Mouse (Mus musculus) MEL (cell line): ENCODE data around the gene Olfr525. TPM values are rescaled to one million over a fixed set of nuclear protein-coding genes. Genes with fewer than 3 reads are reported as not detected.

Experiments
- DNase-seq: peaks from one replicate; pipeline ENCODE4 v3.0.0; 2011; ENCODE audit warnings: low read depth, low spot score
- H3K27ac ChIP-seq: 2 replicates; pipeline ENCODE4 v1.5.1; 2012; ENCODE audit warnings: low read depth, mild to moderate bottlenecking, control low read depth, low read length, moderate library complexity; ENCODE audit not compliant: control insufficient read depth
- H3K27me3 ChIP-seq, 2 experiments: fragments of 150-350 bp in 1 of 2; sonication (generic) in 1 of 2; 2 replicates each; pipeline ENCODE4 v1.6.1; 2012; ENCODE audit warnings: low read length in 2 of 2, mild to moderate bottlenecking in 2 of 2, improper control_type of control experiment in 1 of 2, moderate library complexity in 1 of 2; ENCODE audit not compliant: insufficient read depth in 2 of 2, control insufficient read depth in 1 of 2
- H3K36me3 ChIP-seq, 2 experiments: 2 replicates each; pipeline ENCODE4 v1.6.1; 2012 to 2014; ENCODE audit warnings: low read length in 2 of 2, improper control_type of control experiment in 1 of 2, inconsistent platforms in 1 of 2, mild to moderate bottlenecking in 1 of 2; ENCODE audit not compliant: insufficient read depth in 2 of 2, control insufficient read depth in 1 of 2
- H3K4me1 ChIP-seq, 2 experiments: fragments of 150-350 bp in 1 of 2; sonication (generic) in 1 of 2; 2 replicates each; pipeline ENCODE4 v1.6.1; 2012; ENCODE audit warnings: low read length in 2 of 2, improper control_type of control experiment in 1 of 2, mild to moderate bottlenecking in 1 of 2; ENCODE audit not compliant: insufficient read depth in 2 of 2, control insufficient read depth in 1 of 2
- H3K4me3 ChIP-seq, 2 experiments: fragments of 150-350 bp in 1 of 2; sonication (generic) in 1 of 2; 2 replicates each; pipeline ENCODE4 v1.5.1; 2012; ENCODE audit warnings: low read depth in 2 of 2, low read length in 2 of 2, mild to moderate bottlenecking in 2 of 2, moderate library complexity in 2 of 2, control low read depth in 1 of 2, improper control_type of control experiment in 1 of 2; ENCODE audit not compliant: control insufficient read depth in 1 of 2, insufficient read depth in 1 of 2
- H3K79me2 ChIP-seq: 2 replicates; pipeline ENCODE4 v1.6.1; 2012; ENCODE audit warnings: mild to moderate bottlenecking, low read length, moderate library complexity; ENCODE audit not compliant: control insufficient read depth, poor library complexity, insufficient read depth
- H3K9ac ChIP-seq: 2 replicates; pipeline ENCODE4 v1.6.1; 2012; ENCODE audit warnings: low read depth, mild to moderate bottlenecking, control low read depth, low read length, moderate library complexity; ENCODE audit not compliant: control insufficient read depth, poor library complexity, severe bottlenecking
- H3K9me3 ChIP-seq: fragments of 150-350 bp; sonication (generic); replicated peaks from 2 replicates; pipeline ENCODE4 v1.6.1; 2012; ENCODE audit warnings: mild to moderate bottlenecking, low read length, improper control_type of control experiment, moderate library complexity; ENCODE audit not compliant: insufficient read depth
- CHD1 ChIP-seq: IDR thresholded peaks from 2 replicates; pipeline ENCODE4 v1.6.1; 2012; ENCODE audit warnings: low read depth, mild to moderate bottlenecking, inconsistent platforms, low read length, improper control_type of control experiment
- CHD2 ChIP-seq: IDR thresholded peaks from 2 replicates; pipeline ENCODE4 v1.6.1; 2011; ENCODE audit warnings: low read length, improper control_type of control experiment
- CTCF ChIP-seq, 3 experiments: IDR thresholded peaks in 2 of 3; conservative IDR thresholded peaks in 1 of 3; 2 replicates each; pipeline ENCODE4 v1.5.1; 2011 to 2012; ENCODE audit warnings: low read length in 3 of 3, low read depth in 2 of 3, mild to moderate bottlenecking in 2 of 3, improper control_type of control experiment in 1 of 3, inconsistent platforms in 1 of 3, mixed read lengths in 1 of 3, moderate library complexity in 1 of 3; ENCODE audit not compliant: control insufficient read depth in 1 of 3, insufficient read depth in 1 of 3, poor library complexity in 1 of 3, severe bottlenecking in 1 of 3
- E2F4 ChIP-seq: IDR thresholded peaks from 2 replicates; pipeline ENCODE4 v1.6.1; 2011; ENCODE audit warnings: low read depth, low read length, improper control_type of control experiment, borderline replicate concordance
- ETS1 ChIP-seq: IDR thresholded peaks from 2 replicates; pipeline ENCODE4 v1.6.1; 2012; ENCODE audit warnings: low read depth, mild to moderate bottlenecking, inconsistent platforms, low read length, improper control_type of control experiment, moderate library complexity
- JUND ChIP-seq: IDR thresholded peaks from 2 replicates; pipeline ENCODE4 v1.6.1; 2011; ENCODE audit warnings: low read depth, mild to moderate bottlenecking, improper control_type of control experiment, low read length
- MEF2A ChIP-seq: IDR thresholded peaks from 2 replicates; pipeline ENCODE4 v1.6.1; 2014; ENCODE audit warnings: low read depth, mild to moderate bottlenecking, inconsistent platforms, low read length, improper control_type of control experiment; ENCODE audit not compliant: poor library complexity, insufficient replicate concordance, severe bottlenecking; ENCODE audit errors: extremely low read depth
- MXI1 ChIP-seq: IDR thresholded peaks from 2 replicates; pipeline ENCODE4 v1.6.1; 2011; ENCODE audit warnings: mild to moderate bottlenecking, low read depth, low read length, improper control_type of control experiment
- MYB ChIP-seq: IDR thresholded peaks from 2 replicates; pipeline ENCODE4 v1.6.1; 2011; ENCODE audit warnings: mild to moderate bottlenecking, low read depth, low read length, improper control_type of control experiment
- NELFE ChIP-seq: IDR thresholded peaks from 2 replicates; pipeline ENCODE4 v1.6.1; 2011; ENCODE audit warnings: low read depth, low read length, improper control_type of control experiment
- NRF1 ChIP-seq: IDR thresholded peaks from 2 replicates; pipeline ENCODE4 v1.6.1; 2014; ENCODE audit warnings: low read depth, mild to moderate bottlenecking, inconsistent platforms, low read length, improper control_type of control experiment, moderate library complexity; ENCODE audit not compliant: poor library complexity, insufficient read depth, severe bottlenecking
- POLR2AphosphoS2 ChIP-seq: IDR thresholded peaks from 2 replicates; pipeline ENCODE4 v1.6.1; 2011; ENCODE audit warnings: low read length, improper control_type of control experiment
- POLR2AphosphoS5 ChIP-seq: IDR thresholded peaks from 2 replicates; pipeline ENCODE4 v1.6.1; 2012; ENCODE audit warnings: low read depth, borderline replicate concordance, mild to moderate bottlenecking, inconsistent platforms, low read length, moderate library complexity, mixed read lengths
- SIN3A ChIP-seq: IDR thresholded peaks from 2 replicates; pipeline ENCODE4 v1.6.1; 2012; ENCODE audit warnings: low read length, improper control_type of control experiment, inconsistent platforms
- TCF12 ChIP-seq: IDR thresholded peaks from 2 replicates; pipeline ENCODE4 v1.6.1; 2014; ENCODE audit warnings: low read depth, mild to moderate bottlenecking, inconsistent platforms, low read length, improper control_type of control experiment, moderate library complexity
- USF1 ChIP-seq: IDR thresholded peaks from 2 replicates; pipeline ENCODE4 v1.6.1; 2014; ENCODE audit warnings: low read depth, mild to moderate bottlenecking, inconsistent platforms, low read length, improper control_type of control experiment, moderate library complexity
- USF2 ChIP-seq, 2 experiments: IDR thresholded peaks; 2 replicates each; pipeline ENCODE4 v1.6.1; 2011 to 2012; ENCODE audit warnings: improper control_type of control experiment in 2 of 2, low read length in 2 of 2, borderline replicate concordance in 1 of 2, inconsistent platforms in 1 of 2, low read depth in 1 of 2, mild to moderate bottlenecking in 1 of 2; ENCODE audit not compliant: insufficient read depth in 1 of 2
- ZC3H11A ChIP-seq: IDR thresholded peaks from 2 replicates; pipeline ENCODE4 v1.6.1; 2012; ENCODE audit warnings: low read depth, mild to moderate bottlenecking, inconsistent platforms, low read length, improper control_type of control experiment
- ZMIZ1 ChIP-seq: IDR thresholded peaks from 2 replicates; pipeline ENCODE4 v1.6.1; 2012; ENCODE audit warnings: low read depth, mild to moderate bottlenecking, inconsistent platforms, low read length, improper control_type of control experiment, moderate library complexity
- ZNF384 ChIP-seq: IDR thresholded peaks from 2 replicates; pipeline ENCODE4 v1.6.1; 2012; ENCODE audit warnings: low read depth, mild to moderate bottlenecking, inconsistent platforms, low read length, improper control_type of control experiment
- polyA plus RNA-seq, 2 experiments: library from polyadenylated mRNA; stranded (reverse) in 1 of 2; unstranded in 1 of 2; fragments of >175 nt in 1 of 2; fragments of >200 nt in 1 of 2; gene quantifications; 2 replicates each; pipeline versions ENCODE4 v1.2.1 to v1.2.4; 2012; ENCODE audit warnings: low replicate concordance in 2 of 2, low read depth in 1 of 2; ENCODE audit not compliant: insufficient read length in 2 of 2, insufficient read depth in 1 of 2, missing spikeins in 1 of 2
- total RNA-seq: library from RNA; depleted of rRNA; stranded (reverse); fragments of 300-350 nt; gene quantifications from 2 replicates; pipeline ENCODE4 v1.2.3, GENCODE M21; 2012

The Olfr525 gene
- total and polyA plus RNA-seq, 3 experiments = 0.01 TPM; not detected in 2

- Histone ChIP-seq H3K36me3 (no peaks in the 10 kb centered on the region), H3K79me2 (no peaks in the 10 kb centered on the region), H3K4me1 (no peaks in the 10 kb centered on the region), H3K27ac (no peak overlapping the region), H3K9me3 (no peaks in the 10 kb centered on the region), H3K4me3 (no peak overlapping the region), H3K27me3 (no peaks in the 10 kb centered on the region), H3K9ac (no peak overlapping the region)
- no peak for DNase-seq
- TF ChIP-seq POLR2AphosphoS5 = no peak
These were observed 21.2 kb upstream of the Olfr525 start for GRCm38 (mm10) chr7:140299416-140299815.

- no peak for DNase-seq
- Histone ChIP-seq H3K9me3 (no peaks in the 10 kb centered on the region), H3K79me2 (no peaks in the 10 kb centered on the region), H3K4me3 (no peak overlapping the region), H3K9ac (no peak overlapping the region), H3K27me3 (no peaks in the 10 kb centered on the region), H3K4me1 (no peaks in the 10 kb centered on the region), H3K27ac (no peak overlapping the region), H3K36me3 (no peaks in the 10 kb centered on the region)
- TF ChIP-seq USF1 (no peak), E2F4 (no peak), NELFE (no peak), ZC3H11A (no peak), CTCF (IDR thresholded peaks at IDR 0.05 in 2 of 3, conservative IDR thresholded peaks at IDR 0.05 in 1 of 3; ENCODE audit: control insufficient read depth in 1 of 3, insufficient read depth in 1 of 3, low read depth in 2 of 3, low read length in 3 of 3, poor library complexity in 1 of 3, severe bottlenecking in 1 of 3) (no peak), ZNF384 (no peak), TCF12 (no peak), JUND (no peak), CHD2 (no peak), MEF2A (no peak), NRF1 (no peak), POLR2AphosphoS5 (no peak), CHD1 (no peak), ZMIZ1 (no peak), MXI1 (no peak), ETS1 (no peak), SIN3A (no peak), POLR2AphosphoS2 (no peak), MYB (no peak), USF2 (IDR thresholded peaks at IDR 0.05; ENCODE audit: borderline replicate concordance in 1 of 2, insufficient read depth in 1 of 2, low read depth in 1 of 2, low read length in 2 of 2) (no peak)
These were observed 735 bp upstream of the Olfr525 start for GRCm38 (mm10) chr7:140319861-140320385.
